Mouse (Mus musculus) cerebellum, adult (tissue): ENCODE measurements around the gene Ms4a5.

ENCODE experiments used
- ATAC-seq: cut with Nextera tagmentation; 2 replicates; pipeline ENCODE4 v1.9.2; 2017; ENCODE audit warnings: mild to moderate bottlenecking, moderate library complexity, mixed read lengths; ENCODE audit not compliant: insufficient number of reproducible peaks, low FRiP score, low TSS enrichment

The Ms4a5 gene

GRCm38 (mm10) chr19:11234244-11234643 lies 49.4 kb downstream of the Ms4a5 start:
- no peak for ATAC-seq

- ATAC-seq, result no peak
Measured at GRCm38 (mm10) chr19:11232348-11232747, 51.3 kb downstream of the Ms4a5 start, which contains the start of gene Ms4a12. TSS of gene Ms4a12 (minus strand) at chr19:11232448.
